Mouse (Mus musculus) frontal cortex, postnatal 14 days (tissue): ENCODE measurements around the gene Psma1.

Experiments
- DNase-seq, 2 experiments: peaks; one replicate each; pipeline ENCODE4 v3.0.0; 2022; ENCODE audit warnings: low spot score in 2 of 2

Psma1 gene

GRCm38 (mm10) chr7:114276005-114276752 is at the start of gene Psma1:
Gene Psma1, minus strand, starts transcription at chr7:114276118.
- DNase-seq: peak; percentile 95

GRCm38 (mm10) chr7:114323527-114323926 is 47.6 kb upstream of the Psma1 start:
- DNase-seq: no peak

DNA sequence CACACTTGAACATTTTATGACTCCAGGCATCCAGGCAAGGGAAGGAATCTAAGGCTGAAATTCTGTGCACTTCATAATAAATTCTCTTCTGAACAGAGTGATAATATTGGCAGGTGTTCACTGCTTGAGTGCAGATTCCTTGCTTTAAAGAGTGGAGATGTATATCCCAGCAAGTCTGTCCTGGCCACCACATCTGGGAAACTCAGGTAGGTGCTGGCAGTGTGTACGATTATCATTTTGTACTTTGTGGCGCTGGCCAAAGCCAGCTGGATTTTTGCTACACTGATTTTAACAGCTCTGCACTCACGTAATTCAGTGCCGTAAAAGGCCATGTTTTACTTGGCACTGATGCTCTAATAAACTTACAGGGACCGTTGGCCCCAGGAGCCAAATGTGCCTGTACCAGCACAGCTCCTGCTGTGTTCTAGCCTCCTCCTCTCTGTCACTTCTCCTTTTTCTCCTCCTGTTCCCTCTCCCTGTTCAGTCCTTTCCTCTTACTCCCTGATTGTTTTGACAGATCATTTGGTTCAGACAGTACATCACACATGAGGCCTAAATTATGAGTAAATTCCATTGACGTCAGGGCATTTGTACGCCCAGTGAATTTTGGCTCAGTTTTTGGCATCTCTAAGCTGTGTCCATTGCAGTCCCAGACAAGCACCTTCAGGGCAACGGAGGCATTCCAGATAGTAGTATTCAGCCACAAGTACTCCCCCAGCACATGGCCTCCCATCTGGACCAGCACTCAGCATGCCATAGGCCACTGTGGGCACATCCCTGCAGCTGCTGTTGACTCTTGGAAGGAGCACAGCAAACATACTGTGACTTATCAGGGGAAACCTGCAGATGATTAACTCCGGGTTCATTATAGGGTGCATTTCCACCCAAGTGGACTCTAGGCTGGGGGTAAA is 46.9 kb upstream of the Psma1 start:
- no peak for DNase-seq

- DNase-seq: no peak
Measured at GRCm38 (mm10) chr7:114321694-114322372, 45.9 kb upstream of the Psma1 start.

GRCm38 (mm10) chr7:114317896-114318295 is 42.0 kb upstream of the Psma1 start:
- DNase-seq: no peak

DNA sequence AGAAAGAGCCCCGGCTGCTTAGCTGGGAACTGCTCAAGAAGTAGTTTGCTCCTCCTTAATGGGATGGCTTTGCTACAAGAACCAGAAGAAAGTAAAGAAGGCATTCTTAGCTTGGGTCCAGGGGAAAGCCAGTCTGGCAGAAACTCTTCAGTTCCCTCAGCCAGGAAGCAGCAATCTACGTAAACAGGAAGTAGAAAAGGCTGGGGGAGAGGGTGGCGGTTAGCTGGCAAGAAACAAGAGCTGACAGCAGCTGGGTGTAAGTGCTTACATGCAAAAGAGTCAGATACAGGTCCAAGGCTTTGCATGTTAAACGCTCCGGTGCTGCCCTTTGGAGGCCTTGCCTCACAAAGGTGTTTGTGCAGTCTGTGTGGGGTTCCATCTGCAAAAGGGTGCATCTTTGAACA is 41.5 kb upstream of the Psma1 start:
- DNase-seq: peak in 1 of 2 experiments; percentile 47

GRCm38 (mm10) chr7:114316361-114316871 is 40.5 kb upstream of the Psma1 start:
- no peak for DNase-seq

GRCm38 (mm10) chr7:114311209-114311608 is 35.3 kb upstream of the Psma1 start:
- no peak for DNase-seq

- DNase-seq: no peak
Measured at GRCm38 (mm10) chr7:114309020-114309419, 33.1 kb upstream of the Psma1 start.

DNA sequence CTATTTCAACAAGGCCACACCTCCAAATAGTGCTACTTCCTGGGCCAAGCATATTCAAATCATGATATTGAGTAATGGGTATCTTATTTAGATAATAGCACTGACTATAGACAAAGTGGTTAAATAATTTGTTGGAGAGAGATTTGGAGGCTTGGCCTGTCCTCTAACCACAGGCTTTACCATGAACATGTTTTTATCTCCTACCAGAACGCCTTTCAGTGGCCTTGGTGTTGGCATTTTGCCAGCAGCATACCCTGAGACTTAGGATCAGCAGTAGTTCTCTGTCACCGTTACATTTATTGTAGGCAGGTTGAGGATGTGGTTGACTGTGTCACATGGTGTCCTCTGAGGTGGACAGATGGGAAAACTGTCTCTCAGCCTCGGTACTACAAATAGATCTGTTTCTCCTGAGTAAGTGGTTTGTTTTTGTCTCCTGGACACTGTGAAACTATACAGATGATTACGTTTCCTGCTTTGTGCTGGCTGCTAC is 25.4 kb upstream of the Psma1 start:
- peak in 1 of 2 experiments; percentile 19 for DNase-seq

GRCm38 (mm10) chr7:114300782-114301181 is 24.9 kb upstream of the Psma1 start:
- DNase-seq: no peak

DNA sequence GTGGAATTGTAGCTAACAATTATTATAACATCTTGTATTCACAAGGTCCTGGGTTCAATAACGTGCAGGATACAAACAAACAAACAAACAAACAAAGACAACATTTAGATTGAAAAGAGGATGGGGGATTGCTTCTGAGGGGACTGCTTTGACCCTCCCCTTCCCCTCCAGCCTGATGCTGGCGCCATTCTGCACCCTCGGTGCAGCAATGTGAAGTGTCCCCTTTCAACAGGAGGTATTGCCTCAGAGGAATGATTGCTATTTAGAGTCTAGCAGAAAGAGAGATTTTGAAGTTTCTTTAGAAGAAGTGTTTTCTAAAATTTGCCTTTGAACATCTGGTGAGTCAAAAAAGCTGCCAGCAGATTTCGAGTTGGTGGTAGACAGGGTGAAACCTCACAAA is 23.3 kb upstream of the Psma1 start:
- DNase-seq: no peak

GRCm38 (mm10) chr7:114294698-114295097 is 18.8 kb upstream of the Psma1 start:
- no peak for DNase-seq

- no peak for DNase-seq
Measured at GRCm38 (mm10) chr7:114293903-114294302, 18.0 kb upstream of the Psma1 start.

GRCm38 (mm10) chr7:114292501-114292971 is 16.6 kb upstream of the Psma1 start:
- peak; percentile 37 to 47 for DNase-seq

GRCm38 (mm10) chr7:114291461-114292335 is 15.8 kb upstream of the Psma1 start:
- no peak for DNase-seq

GRCm38 (mm10) chr7:114290078-114290506 is 14.2 kb upstream of the Psma1 start:
- DNase-seq: no peak

DNA sequence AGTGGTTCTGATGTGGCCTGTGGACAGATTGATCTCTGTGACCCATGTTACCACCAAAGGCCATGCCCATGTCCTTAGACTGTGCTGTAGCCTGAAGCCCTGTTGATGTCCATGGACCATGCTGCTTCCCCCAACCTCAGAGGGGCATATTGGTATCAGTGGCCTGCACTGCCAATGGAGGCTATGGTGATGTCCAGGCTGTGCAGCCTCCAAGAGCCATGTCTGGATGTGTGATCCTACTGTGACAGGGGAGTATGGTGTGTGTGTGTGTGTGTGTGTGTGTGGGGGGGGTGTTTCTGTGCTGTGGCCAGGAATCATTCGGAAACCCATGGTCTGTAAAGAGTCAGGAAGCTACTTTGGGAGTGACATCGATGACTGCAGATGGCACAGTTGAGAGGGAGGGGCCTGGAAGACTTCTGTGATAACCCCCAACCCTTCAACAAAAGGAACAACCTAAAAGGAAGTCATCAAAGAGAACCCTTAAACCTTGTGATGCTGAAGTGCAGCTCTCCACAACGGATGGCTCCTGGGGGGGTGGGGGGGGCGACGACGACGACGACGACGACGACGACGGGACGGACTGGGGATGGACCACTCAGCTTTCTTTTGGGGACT is 8.5 kb upstream of the Psma1 start:
- DNase-seq: no peak

DNA sequence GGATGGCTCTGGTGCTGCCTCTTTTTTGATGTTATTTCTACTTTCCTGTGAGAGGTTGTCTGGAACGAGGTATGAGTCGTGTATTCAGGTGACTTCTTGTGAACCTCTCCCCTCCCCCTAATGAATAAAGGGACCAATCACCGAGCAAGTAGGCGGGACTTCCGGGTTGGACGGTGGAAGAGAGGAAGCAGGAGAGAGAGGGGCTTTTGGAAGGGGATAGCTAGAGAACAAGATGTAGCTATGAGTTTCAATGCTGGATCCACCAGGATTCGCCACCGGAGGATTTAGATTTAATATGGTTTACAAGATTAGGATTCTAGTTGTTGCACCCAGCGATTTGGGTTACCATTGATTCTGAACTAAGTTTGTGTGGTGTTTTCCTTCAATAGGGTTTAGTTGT is 7.1 kb upstream of the Psma1 start:
- DNase-seq: no peak

- no peak for DNase-seq
Measured at GRCm38 (mm10) chr7:114281671-114282070, 5.8 kb upstream of the Psma1 start.
